Mouse (Mus musculus) adrenal gland, postnatal 4 days (tissue): ENCODE data around the gene Hadh. TPM values are rescaled to one million over a fixed set of nuclear protein-coding genes. Genes with fewer than 3 reads are reported as not detected.

Experiments
- DNase-seq, 2 experiments: peaks; one replicate each; pipeline ENCODE4 v3.0.0; 2021 to 2022; ENCODE audit warnings: low spot score in 2 of 2, mixed read lengths in 2 of 2
- total RNA-seq, 2 experiments: library from RNA; stranded (reverse); gene quantifications; 2 replicates each; pipeline ENCODE4 v1.2.3; 2021

The Hadh gene
- total RNA-seq, 2 experiments from 2014 or later: 379 to 452 TPM

GRCm38 (mm10) chr3:131237785-131238633, 33.9 kb downstream of the Hadh start:
- peak; percentile 46 to 55 for DNase-seq

GRCm38 (mm10) chr3:131237061-131237460, 34.8 kb downstream of the Hadh start:
- DNase-seq: no peak

GRCm38 (mm10) chr3:131228083-131228482, 43.8 kb downstream of the Hadh start:
- DNase-seq: no peak

GRCm38 (mm10) chr3:131218636-131219390, 53.1 kb downstream of the Hadh start:
- no peak for DNase-seq

- DNase-seq: peak; percentile 22 to 42
These were observed 57.1 kb downstream of the Hadh start for GRCm38 (mm10) chr3:131214841-131215240.

- DNase-seq: no peak
These were observed 57.7 kb downstream of the Hadh start for GRCm38 (mm10) chr3:131214060-131214658.

- no peak for DNase-seq
These were observed 59.7 kb downstream of the Hadh start for GRCm38 (mm10) chr3:131212200-131212599.

- DNase-seq: no peak
These were observed 63.5 kb downstream of the Hadh start for GRCm38 (mm10) chr3:131208265-131208891.

- no peak for DNase-seq
These were observed 64.1 kb downstream of the Hadh start for GRCm38 (mm10) chr3:131207846-131208245.

GRCm38 (mm10) chr3:131202311-131202710, 69.6 kb downstream of the Hadh start:
- no peak for DNase-seq

- DNase-seq: no peak
These were observed 72.2 kb downstream of the Hadh start for GRCm38 (mm10) chr3:131199590-131200288.

GRCm38 (mm10) chr3:131198991-131199390, 72.9 kb downstream of the Hadh start:
- no peak for DNase-seq

GRCm38 (mm10) chr3:131196507-131197019, 75.3 kb downstream of the Hadh start:
- no peak for DNase-seq

GRCm38 (mm10) chr3:131196050-131196449, 75.9 kb downstream of the Hadh start:
- DNase-seq: no peak

GRCm38 (mm10) chr3:131191454-131191853, 80.4 kb downstream of the Hadh start:
- DNase-seq: no peak

- no peak for DNase-seq
These were observed 81.1 kb downstream of the Hadh start for GRCm38 (mm10) chr3:131190671-131191367.

- no peak for DNase-seq
These were observed 81.7 kb downstream of the Hadh start for GRCm38 (mm10) chr3:131190239-131190638.

- DNase-seq: no peak
These were observed 85.7 kb downstream of the Hadh start for GRCm38 (mm10) chr3:131186193-131186592.
